Mouse (Mus musculus) thymus, postnatal 14 days (tissue): Measurements from ENCODE around the gene Fbxl2.

ENCODE experiments used
- DNase-seq: peaks from one replicate; pipeline ENCODE4 v3.0.0; 2021

Gene Fbxl2

GRCm38 (mm10) chr9:114016402-114016801 lies 29.6 kb downstream of the Fbxl2 start:
- DNase-seq = no peak

- DNase-seq = peak; percentile 33
These were observed 30.3 kb downstream of the Fbxl2 start for GRCm38 (mm10) chr9:114015724-114016123.

DNA sequence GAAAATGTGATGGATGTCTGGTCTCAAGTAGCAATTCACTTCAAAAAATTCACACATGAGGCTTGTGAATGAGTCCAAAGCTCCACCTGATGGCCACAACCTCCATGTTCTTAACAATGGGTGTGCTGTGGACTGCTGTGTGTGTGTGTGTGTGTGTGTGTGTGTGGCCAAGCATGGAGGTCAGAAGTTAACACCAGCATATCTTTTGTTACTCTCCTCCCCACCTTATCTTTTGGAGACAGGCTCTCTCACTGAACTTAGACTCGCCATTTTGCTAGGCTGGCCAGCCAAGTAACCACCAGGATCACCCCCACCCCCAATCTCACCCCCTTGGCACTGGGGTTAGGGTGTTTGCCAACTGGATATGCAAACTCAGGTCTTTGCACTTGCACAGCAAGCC lies 32.0 kb downstream of the Fbxl2 start:
- no peak for DNase-seq

- no peak for DNase-seq
These were observed 34.8 kb downstream of the Fbxl2 start for GRCm38 (mm10) chr9:114011203-114011602.

GRCm38 (mm10) chr9:114009526-114009925 lies 36.5 kb downstream of the Fbxl2 start:
- DNase-seq = no peak

DNA sequence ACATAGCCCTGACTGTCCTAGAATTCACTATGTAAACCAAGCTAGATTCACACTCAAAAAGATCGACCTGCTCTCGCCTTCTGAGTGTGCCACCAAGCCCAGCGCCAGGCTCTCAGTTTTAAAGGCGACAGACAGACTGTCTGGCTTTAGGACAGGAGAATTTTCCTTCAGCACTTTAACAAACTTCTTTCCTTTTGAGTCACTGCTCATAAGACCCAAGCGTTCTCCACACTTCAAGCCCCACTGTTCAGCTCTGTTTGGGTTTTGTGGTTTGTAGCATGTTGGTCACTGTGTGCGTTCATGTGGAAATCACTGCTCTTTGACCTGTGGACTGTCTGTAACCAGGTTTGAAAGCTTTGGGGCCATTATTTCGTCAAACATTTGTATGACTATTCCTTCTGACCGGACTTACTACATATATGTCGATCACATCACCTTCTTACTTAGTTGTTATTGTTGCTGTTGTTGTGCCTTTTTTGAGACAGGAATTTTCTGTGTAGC lies 38.1 kb downstream of the Fbxl2 start:
- DNase-seq = no peak

DNA sequence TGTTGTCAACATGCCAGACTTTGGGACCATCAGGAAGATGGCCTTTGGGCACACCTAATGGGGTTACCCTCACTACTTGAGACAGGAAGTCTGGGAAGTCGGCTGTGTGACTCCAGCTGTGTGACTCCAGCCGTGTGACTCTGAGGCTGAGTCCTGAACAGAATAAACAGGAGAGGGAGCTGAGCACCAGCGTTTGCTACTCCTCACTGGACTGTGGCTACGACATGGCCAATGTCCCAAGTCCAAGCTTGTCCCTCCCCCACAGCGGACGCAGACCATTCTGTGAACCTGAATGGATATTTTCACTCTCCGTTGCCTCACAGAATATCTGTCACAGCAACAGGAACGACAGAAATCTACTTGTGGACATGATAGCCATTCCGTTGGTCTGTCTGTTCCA lies 39.2 kb downstream of the Fbxl2 start:
- no peak for DNase-seq

GRCm38 (mm10) chr9:113998311-113998710 lies 47.7 kb downstream of the Fbxl2 start:
- DNase-seq = no peak

DNA sequence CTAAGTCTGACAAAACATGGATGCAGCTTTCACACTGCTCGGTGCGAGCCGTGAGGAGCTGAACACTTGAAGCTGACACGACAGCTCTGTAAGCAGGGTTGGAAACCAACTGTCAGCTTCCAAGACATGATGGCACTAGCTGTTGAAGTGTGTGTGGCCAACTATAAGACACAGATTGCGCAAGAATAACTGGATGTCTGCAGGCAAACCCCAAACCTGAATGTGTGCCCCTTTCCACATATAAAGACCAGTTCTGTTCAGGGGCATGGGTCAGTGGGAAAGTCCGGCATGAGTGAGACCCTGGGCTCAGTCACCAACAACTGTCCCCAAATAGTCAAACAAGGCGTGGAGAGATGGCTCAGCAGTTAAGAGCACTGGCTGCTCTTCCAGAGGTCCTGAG lies 53.2 kb downstream of the Fbxl2 start:
- DNase-seq = no peak

DNA sequence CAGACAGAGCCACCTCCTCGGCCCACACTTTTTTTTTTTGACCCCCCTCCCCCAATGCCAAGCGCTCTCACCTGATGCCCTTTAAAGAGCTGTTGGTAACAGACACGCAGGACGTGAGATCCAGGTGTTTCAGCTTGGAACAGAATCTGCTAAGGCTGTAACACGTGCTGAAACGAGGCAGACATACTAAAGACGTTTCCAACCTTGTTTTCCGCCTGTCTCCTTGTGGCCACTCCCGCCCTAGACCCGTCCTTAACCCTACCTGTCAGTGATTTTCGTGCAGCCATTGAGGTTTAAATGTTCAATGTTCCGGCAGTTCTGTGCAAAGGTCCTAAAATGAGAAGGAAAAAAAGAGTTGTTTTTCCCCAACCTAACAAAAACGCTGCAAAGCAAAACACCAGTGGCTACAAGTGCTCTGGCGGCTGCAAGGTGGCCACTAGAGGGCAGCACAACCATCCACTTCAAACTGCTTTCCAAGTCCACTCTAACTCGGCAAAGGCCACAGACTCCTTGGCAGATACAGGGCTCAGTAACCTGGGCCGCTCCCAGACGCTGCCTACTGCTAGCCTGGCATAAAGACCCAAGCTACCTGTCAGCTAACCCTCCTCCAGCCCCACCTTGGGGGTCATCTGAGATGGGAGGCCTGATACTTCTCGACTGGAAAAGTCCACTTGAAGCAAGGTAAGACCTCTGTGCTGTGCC lies 55.3 kb downstream of the Fbxl2 start:
- DNase-seq = peak; percentile 79

- DNase-seq = no peak
These were observed 60.9 kb downstream of the Fbxl2 start for GRCm38 (mm10) chr9:113984946-113985620.

GRCm38 (mm10) chr9:113982883-113983670 lies 62.9 kb downstream of the Fbxl2 start:
- peak; percentile 30 for DNase-seq

DNA sequence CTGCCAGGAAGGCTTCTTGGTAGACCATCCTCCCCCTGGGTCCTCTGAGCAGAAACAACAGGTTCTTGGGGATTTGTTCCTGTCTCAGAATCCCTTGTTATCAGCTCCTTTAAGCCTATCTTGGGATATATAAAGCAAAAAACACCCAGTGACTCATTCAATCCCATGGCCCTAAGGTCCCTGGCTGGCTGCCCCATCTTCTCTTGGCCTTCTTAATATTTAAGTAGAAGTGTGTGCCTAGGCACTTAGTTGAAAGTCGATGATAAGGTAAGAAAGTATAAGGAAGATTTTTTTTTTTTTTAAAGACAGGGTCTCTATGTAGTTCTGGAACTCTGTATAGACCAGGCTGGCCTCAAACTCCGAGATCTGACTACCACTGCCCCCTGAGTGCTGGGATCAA lies 63.5 kb downstream of the Fbxl2 start:
- no peak for DNase-seq

DNA sequence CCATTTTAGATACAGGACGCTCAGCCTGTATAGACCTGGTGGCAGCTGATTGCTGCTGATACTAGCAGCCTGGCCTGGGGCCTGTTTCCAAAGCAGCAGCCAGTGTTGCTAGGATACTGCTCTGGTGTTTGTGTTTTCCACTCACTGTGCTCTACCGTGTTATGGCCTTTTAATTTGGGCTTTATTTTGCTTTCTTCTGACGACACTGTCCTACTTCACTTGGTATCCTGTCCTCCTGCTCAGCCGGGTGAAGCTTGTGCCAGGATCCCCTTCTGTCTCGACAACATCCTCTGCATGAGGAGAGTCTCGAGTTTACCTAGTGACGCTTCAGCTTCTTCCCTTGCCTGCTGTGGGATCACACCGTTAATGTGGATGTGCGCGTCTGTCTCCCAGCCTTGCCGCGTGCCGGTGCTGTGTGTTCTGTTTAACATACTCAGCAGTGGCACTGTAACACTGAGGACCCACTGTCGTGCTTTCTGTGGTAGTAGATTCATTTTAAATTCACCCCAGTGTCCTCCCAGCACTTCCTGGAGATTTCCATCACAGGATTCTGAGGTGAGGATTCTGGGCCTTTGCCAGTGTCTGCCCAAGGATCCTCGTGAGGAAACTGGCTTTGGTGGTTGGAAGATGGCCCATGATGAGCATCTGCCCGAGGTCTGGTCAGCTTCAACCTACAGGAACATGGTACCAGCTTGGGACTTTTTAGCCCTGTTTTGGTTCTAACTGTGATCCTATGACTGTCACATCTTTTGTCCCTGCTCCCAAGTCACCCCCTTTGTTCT lies 64.7 kb downstream of the Fbxl2 start:
- no peak for DNase-seq

DNA sequence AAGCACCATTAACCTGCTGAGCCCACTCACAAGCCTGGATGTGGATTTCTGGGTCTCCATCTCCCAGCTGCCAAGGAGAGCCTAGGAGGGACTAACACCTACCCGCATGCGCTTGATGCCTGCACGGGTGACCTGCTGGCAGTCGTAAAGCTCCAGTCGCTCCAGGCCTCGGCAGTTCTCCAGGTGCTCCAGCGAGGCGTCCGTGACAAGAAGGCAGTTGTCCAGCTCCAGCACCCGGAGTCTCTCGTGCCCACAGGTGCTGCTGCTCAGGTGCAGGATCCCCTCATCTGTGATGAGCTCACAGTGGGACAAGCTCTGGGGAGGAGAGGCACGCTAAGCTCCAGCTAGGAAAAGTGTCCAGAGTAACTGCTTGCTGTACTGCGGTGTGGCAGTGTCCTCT lies 66.6 kb downstream of the Fbxl2 start:
- DNase-seq = no peak

DNA sequence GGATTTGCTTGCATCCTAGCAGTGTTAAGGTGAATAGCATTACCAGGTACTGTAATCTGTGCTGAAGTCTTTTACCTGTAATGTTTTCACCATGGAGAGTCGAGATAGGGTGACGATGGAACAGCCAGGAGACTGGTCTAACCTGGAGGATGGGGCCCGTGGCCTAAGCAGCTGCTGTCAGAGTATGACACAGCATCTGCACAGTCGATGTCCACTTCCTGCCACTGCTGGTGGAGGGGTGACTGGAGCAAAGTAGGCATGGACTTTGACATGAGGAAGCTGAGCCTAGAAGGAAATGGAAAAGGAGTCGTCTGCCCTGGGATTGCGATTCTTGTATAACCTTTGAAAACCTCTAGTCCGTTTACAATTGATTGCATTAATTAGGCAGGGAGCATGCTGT lies 67.3 kb downstream of the Fbxl2 start:
- DNase-seq = no peak

- DNase-seq = no peak
These were observed 68.7 kb downstream of the Fbxl2 start for GRCm38 (mm10) chr9:113977225-113977840.

DNA sequence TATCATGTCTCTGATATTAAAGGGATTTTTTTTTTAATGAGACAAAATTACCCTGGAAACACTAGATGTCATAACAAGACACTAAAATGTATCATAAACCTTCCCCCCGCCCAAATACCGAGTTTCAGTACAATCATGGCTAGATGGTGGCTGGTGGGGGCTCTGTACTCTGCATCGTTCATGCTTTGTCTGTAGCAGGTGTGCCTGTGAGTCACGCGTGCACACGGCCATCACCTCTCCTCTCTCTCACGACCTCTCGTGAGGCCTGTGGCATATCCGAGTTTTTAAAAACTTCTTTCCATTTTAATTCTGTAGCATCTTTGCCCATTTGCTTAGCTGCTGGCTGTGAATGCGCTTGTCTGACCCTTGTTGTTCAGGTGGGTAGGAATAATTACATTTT lies 69.7 kb downstream of the Fbxl2 start:
- DNase-seq = no peak

- DNase-seq = no peak
These were observed 70.5 kb downstream of the Fbxl2 start for GRCm38 (mm10) chr9:113975442-113975841.

DNA sequence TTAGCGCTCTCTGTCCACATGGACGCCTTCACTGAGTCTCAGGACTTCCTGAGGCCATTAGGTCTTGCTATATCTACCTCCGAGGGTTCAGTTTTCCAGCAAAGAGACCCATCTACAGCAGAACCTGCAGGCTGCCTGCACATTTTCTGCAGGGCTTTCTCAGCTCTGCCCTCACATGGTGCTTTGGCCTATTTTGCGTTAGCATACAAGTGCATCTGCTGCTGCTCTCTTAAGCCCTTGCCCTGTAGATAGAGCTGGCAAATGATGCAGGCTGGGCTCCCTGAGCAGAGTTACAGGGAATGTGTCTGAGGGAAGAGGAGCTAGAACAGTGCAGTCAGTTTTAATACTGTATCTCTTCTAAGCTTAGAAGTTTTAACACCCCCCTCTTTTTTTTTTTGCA lies 71.0 kb downstream of the Fbxl2 start:
- DNase-seq = no peak

DNA sequence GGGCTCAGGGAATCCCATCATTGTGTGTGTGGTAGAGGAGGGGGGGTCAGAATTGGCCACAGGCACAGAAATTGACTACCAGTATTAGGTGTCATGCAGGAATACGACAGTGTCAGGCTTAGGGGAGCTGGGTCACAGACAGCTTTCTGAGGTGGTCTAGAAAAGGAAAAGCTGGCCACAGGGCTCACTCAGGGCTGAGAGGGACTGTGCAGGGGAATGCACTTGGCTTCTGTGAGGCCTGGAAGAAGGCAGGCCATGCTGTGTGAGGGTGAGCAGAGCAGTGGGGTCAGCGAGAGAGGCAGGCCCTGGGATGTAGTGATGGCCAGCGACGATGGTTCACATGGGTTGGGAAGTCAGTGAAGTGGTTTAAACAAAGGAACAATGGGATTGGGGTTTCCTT lies 72.1 kb downstream of the Fbxl2 start:
- no peak for DNase-seq

- no peak for DNase-seq
These were observed 74.4 kb downstream of the Fbxl2 start for GRCm38 (mm10) chr9:113971615-113972014.

GRCm38 (mm10) chr9:113970041-113970440 lies 76.0 kb downstream of the Fbxl2 start:
- DNase-seq = no peak
